Mouse (Mus musculus) c-Kit-negative CD71-positive TER-119-positive erythroid progenitor cells, embryonic 14.5 days (primary cell): ENCODE data around the gene Mto1.
A peak's percentile ranks its signal among the peaks of the same experiment; 100 is the strongest.
"Not testable (repeated sequence)": the region's sequence is repeated elsewhere in the genome, so short reads cannot be mapped to it uniquely, and the experiment has no call there.

ENCODE experiments used
- DNase-seq: peaks from one replicate; pipeline ENCODE4 v3.0.0-alpha.2; 2013; ENCODE audit warnings: low read depth, low spot score

Mto1 gene

GRCm38 (mm10) chr9:78506002-78506721, 58.2 kb downstream of the Mto1 start:
- DNase-seq = no peak

- DNase-seq = no peak
These were observed 58.7 kb downstream of the Mto1 start for GRCm38 (mm10) chr9:78506722-78507077.

- DNase-seq = no peak
These were observed 60.2 kb downstream of the Mto1 start for GRCm38 (mm10) chr9:78508106-78508786.

- no peak for DNase-seq
These were observed 63.7 kb downstream of the Mto1 start for GRCm38 (mm10) chr9:78511705-78512104.

GRCm38 (mm10) chr9:78513776-78514500, 65.9 kb downstream of the Mto1 start:
- no peak for DNase-seq

GRCm38 (mm10) chr9:78514681-78515080, 66.7 kb downstream of the Mto1 start:
- no peak for DNase-seq

GRCm38 (mm10) chr9:78516125-78516524, 68.1 kb downstream of the Mto1 start:
- DNase-seq = peak; percentile 29

GRCm38 (mm10) chr9:78517237-78517636, 69.2 kb downstream of the Mto1 start:
- not testable (repeated sequence) for DNase-seq

GRCm38 (mm10) chr9:78520127-78520779, 72.2 kb downstream of the Mto1 start:
- DNase-seq = no peak

- no peak for DNase-seq
These were observed 73.0 kb downstream of the Mto1 start for GRCm38 (mm10) chr9:78520780-78521601.

- no peak for DNase-seq
These were observed 73.7 kb downstream of the Mto1 start for GRCm38 (mm10) chr9:78521689-78522088.
